Mouse (Mus musculus) erythroid progenitor cell, adult 5-6 weeks (primary cell): ENCODE results near the gene Gria3. TPM values are rescaled to one million over a fixed set of nuclear protein-coding genes. Genes with fewer than 3 reads are reported as not detected.

ENCODE experiments used
- ATAC-seq: replicated peaks from 2 replicates; pipeline ENCODE4 v1.8.0; 2016; ENCODE audit warnings: moderate number of reproducible peaks, mild to moderate bottlenecking, moderate TSS enrichment, inconsistent platforms; ENCODE audit not compliant: poor library complexity, low FRiP score, severe bottlenecking
- total RNA-seq, 2 experiments: library from RNA; stranded (forward) in 1 of 2; stranded (reverse) in 1 of 2; fragments of 150-400 nt in 1 of 2; fragments of 186-747, 209-891 nt in 1 of 2; gene quantifications; 2 replicates each; pipeline versions ENCODE4 v1.2.3 to v1.2.4; 2015 to 2017; ENCODE audit warnings: low replicate concordance in 2 of 2

Gene Gria3
- total RNA-seq (2015; ENCODE audit: low replicate concordance) (3.8 and 9.0 TPM in 2 replicates), total RNA-seq (2017; ENCODE audit: low replicate concordance) (1.9 and 3.2 TPM in 2 replicates)

DNA sequence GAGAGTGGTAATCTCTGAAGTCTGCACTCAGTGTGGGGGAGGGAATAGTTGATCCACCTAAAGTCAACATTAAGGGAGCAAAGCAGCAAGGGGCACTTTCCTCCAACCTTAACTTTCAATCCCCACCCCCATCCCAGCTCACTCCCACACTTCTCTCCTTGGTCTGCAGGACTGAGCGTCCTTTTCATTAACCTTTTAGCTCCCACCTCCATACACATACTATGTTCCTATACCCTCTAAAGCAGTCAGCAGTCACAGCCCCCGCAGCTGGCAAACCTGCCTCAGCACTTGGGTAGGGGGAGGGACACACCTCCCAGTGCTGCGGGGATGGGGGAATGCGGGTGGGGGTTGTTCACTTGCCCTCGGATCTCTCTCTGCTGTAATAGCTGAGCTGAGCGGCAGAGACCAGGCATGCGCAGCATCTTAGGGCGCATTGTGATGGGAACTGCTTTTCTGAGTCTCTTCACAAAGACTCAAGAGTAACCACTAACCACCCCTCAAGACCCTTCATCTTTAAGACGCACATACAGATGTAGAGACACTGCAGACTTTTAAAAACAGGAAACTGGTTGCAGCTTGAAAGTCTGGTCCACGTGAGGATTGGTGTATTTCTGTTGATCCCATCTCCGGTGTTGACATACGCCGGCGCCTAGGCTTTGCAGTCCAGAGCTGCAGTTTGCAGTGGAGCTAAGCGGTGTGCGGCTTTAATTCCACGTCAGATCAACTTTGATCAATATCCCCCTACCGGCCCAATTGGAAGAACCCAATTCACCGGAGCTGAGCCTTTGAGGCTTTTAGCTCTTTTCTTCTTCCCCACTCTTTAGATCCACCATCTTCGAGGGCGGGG, at the start of gene Gria3:
Gene Gria3 (plus strand): TSS at position 797 of the 847 bp plus-strand sequence.
- ATAC-seq, result no peak

DNA sequence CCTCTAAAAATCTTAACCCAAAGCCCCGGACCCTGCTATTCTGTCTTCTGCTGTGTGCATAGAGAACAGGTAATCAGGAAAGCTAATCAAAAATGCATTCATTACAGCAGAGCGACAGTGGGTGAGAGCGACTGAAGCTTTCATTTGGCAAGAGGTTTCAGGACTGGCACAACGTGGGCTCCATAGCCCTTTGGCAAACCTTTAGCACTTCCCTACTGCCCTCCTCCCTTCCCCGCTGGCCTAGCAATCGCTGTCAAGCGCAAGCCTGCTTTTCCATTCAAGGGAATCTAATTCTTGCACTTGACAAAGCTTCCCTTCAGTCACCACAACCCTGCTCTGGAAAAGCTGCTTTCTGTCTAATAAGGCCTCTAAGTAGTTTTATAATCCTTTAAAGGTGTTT, 13.6 kb upstream of the Gria3 start:
- ATAC-seq, result no peak

DNA sequence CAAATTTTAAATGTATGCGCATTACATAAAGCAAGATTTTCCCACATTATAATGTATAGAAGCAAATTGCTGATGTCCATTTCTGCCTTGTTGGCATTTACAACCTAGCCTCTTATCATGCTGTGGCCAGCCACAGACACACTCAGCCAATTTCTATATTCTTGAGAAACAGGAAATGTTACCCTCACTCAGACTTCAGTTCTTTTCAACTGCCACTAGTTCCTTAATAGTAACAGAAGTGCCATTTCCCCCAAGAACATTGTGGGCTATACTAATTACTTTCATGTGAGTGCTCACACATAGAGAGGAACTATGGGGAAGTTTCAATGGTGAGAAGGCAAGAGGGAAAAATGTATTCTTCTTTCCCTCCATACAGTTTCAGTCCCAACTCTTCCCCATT, 11.6 kb upstream of the Gria3 start:
- no peak for ATAC-seq

DNA sequence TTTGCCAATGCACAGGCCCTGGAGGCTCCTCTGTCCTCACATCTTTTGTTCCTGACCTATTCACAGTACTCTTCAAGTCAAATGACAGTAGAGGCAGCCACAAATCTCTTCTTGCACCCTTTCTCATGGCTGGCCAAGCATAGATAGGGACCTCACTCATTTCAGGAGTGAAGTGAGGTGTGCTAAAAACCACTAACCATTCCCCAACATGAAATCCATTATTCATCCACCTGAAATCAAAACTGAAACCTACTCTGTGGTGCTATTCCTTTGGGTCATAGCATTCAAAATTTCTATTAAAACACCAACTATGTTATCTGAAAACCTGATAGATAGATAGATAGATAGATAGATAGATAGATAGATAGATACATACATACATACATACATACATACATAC, 2.2 kb upstream of the Gria3 start:
- ATAC-seq, result no peak

DNA sequence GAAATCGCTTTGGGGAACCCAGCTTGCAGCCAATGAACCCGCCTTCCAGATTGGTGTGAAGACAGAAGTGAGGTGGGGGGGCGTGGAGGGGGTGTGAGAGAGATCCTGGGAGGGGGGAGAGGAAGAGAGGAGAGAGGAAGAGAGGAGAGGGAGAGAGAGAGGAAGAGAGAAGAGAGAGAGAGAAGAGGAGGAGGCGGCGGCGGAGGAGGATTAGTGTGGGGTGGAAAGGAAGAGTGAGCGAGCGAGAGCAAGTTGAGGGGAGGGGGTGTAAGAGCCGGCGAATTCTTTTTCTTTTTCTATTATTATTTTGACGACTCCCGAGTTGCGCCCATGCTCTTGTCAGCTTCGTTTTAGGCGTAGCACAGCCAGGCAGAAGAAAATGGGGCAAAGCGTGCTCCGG, 532 bp downstream of the Gria3 start:
- no peak for ATAC-seq

DNA sequence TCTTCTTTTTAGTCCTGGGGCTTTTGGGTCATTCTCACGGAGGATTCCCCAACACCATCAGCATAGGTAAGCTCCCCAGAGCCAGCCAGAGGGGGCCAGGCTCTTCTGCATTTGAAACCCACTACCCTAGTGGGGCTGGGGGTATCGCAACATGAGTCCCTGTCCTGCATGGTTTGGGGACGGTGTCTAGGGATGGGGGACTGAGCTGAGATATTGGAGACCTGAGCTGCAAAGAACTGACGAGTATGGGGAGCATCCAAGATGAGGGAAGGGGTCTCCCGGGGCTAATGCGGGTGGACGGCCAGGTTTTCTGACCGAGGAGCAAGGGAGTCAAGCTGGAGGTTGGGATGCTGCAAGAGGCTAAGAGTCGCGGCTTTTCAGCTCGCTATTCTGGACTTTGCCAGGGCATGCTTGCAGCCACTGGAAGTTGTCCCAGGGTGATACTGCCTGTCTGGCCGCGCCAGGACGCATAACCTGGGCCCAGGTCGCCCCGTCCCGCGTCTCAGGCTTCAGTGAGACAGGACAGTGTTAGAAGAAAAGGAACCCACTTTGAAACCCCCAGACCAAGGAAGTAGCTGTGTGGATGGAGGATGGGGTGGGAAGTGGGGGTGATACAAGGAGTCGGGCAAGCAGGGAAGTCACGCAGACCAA, 1.1 kb downstream of the Gria3 start:
- no peak for ATAC-seq

DNA sequence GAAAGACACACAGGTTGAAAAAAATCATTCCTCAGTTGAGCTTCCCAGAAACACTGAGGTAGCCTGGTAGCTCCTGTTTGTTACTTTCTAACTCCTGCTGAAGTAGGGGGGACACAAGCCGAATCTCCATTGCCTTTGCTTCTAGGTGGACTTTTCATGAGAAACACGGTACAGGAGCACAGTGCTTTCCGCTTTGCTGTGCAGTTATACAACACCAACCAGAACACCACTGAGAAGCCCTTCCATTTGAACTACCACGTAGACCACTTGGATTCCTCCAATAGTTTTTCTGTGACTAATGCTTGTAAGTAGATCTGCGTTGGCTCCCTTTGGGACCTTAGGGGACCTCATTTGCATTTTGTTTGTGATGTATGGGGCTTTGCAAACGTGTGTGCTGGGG, 2.0 kb downstream of the Gria3 start:
- ATAC-seq, result no peak

DNA sequence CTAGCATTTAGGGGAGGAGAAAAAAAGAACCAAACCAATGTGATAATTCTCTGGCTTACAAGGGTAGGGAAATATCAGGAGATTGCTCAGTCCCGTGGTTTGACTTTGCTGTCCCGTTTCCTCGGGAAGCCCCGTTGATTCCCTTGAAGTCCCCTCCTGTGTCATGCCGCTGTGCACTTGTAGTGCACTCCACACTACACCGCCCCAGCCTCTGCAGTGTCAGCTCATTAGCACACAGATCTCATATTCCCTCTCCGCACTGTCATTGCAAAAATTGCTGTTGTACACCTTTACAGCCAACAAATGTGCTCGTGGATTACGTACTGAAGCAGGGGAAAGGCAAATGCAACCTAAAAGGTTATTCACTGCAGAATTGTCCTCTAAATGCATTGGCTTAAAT, 5.6 kb downstream of the Gria3 start:
- no peak for ATAC-seq

DNA sequence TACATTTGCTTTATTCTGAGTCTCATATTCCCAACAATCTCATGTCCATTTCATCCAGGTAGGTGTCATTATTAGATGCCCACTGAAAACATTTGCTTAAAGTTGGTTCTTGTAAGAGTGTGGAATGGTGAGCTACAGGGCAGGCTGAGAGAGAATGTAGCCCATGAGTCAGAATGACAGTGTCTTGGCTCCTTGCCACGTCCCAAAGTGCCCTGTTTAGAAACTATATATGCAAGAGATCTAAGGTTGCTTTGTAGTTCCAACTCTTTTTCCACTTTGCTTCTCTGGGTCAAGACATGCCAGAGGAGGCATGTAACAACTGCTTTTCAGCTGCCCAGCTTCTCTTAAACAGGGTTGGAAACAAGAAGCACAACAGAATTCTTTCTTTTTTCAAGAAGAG, 9.1 kb downstream of the Gria3 start:
- no peak for ATAC-seq

DNA sequence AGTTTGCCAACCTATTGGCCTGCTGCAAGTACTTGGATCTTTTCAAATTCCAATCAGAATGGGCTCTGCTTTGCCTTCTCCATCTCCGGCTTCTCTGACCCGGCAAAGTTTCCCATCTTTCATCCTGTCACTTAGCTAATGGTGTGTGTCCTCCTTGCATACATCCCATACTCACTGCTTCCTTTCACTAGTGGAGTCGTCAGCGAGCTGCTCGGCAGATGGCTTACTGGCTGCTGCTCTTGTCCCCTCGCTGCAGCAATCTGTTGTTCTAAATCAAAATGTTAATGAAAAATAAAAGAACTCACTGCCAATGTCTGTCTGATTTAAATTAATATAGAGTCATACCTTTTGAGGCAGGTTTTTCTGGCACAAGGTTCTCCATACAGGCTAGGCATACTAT, 25.0 kb downstream of the Gria3 start:
- ATAC-seq, result no peak

DNA sequence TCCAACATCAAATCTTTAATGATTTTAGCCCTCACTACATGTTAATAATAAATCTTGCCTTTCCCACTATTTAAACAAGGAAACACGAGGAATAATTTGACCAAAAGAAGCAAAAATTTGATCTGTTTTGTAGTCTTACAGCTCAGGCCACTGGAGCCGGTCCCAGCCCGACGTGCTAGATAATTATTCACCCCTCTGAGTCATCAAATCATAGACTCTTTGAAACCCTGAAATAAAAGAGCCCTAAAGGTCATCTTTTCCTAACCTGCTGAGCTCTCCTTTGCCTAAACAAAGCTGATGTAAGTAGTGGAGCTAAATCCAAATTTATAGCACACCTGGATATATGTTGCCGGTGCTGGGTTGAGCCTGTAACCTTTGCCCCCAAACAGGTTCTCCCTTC, 27.4 kb downstream of the Gria3 start:
- no peak for ATAC-seq

DNA sequence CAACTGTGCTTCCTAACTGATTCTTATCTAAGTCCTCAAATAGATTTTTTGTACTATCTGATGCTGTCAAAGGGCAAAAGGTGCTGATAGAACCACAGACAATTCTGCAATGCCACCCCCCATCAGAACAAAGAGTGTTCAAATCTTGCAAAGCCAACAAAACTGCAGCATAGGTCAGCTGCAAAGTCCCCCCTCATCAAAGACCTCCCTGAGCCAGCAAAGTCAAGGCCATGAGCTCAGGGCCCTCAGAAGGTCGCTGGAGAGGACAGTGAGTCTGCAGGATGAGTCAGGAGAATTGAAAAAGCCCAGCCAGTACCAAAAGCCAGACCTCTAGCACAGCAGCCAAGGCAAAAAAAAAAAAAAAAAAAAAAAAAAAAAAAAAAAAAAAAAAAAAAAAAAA, 34.9 kb downstream of the Gria3 start:
- no peak for ATAC-seq

DNA sequence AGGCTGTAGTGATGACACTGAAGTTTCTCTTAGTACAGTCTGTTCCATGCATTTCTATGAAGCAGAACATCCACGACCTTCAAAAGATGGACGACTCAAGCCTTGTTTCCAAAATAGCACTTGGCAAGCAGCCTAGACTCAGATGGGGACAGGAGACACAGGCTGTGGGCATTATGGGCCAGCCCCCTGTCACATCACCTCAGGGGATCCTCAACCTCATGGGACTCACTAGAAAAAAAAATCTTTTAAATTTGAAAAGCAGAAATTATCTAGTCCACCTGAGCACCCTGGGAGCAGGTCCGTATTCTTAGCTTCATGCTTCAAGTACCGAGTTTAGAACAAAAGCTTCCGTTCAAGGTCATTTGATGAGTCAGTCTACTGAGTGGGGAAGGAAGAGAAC, 38.2 kb downstream of the Gria3 start:
- no peak for ATAC-seq

DNA sequence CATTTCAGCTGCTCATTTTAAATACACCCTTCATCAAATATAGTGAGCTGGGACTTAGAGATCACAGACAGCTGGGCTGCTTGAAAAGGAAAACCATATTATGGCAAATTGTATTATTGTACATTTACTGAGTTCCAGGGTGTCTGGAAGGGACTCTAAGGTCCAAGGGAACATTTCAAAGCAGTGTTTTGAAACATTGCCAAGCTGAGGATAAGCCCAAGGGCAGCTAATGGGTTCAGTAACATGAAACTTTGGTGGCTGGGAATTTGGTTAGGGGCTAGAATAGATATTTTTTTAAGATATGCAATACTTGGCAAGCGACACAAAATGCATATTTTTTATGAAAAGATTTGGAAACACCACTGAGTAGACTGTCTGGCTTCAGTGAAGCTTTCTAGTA, 48.2 kb downstream of the Gria3 start:
- no peak for ATAC-seq

DNA sequence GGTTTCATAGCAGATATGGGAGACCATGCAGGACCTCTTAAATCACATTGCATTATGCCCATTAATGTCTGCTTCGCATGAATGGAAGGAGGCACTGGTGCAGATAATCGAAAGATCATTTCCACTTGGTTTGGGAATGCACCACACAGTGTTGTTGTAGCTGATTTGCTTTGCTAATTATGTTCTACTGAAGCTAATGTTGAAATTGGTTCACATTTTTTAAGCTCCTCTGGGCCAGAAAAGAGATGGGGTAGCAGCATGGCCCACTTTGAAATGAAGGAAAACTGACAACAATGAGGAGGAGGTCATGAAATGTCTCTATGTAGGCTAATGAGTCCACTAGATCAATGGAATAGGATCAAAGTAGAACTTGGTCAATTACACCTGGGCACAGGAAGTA, 76.8 kb downstream of the Gria3 start:
- no peak for ATAC-seq

DNA sequence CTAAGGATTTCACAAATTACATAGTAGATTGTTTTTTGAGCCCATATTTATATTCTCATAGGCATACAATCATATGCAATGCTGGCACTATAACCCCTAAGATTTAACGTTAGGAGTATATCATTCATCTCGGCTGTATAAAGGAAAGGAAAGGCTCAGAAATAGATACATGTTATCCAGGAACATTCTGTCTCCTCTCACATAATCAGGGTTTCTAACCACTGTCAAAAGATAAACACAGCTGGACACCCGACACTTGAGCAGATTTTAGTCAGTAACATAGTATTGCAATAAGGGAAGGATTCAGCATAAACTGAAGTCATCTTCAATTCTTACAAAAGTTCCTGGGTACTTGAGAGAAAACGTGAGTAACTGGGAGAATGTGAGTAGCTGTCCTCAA, 95.9 kb downstream of the Gria3 start:
- ATAC-seq, result no peak

DNA sequence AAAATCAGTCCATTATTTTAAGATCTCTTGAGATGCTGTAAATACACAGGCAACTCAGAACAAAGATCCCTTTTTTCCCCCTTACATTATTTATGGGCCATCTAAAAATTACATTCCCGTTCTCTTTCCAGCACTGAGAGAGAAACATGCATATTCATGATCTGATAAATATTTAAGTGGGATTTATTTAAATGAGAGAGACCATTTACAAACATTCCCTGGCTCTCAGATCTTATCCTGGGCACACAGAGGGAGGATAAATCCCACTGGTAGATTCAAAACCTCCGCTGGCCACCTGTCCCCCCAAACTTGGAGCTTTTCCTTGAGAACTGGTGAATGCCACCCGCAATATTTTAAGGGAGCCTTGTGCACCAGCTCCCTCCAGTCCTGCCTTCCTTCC, 104.7 kb downstream of the Gria3 start:
- no peak for ATAC-seq

DNA sequence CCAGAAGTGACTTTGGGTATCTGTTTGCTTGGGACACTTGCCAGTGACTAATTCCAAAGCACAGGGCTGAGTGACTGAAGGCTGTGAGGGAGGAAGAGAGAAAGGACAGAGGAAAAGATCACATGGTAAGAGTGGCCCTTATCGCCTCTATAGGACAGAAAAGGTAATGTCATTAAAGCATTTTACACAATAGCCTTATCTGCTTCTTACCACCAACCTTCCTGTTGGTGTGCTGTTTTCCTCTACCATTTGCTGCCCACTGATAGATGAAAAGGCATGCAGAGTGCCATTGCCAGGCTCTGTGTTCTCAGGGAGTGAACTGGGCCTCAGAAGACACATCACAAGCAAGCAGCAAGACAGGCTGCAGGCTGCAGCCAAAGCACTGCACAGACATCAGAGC, 107.3 kb downstream of the Gria3 start:
- no peak for ATAC-seq

DNA sequence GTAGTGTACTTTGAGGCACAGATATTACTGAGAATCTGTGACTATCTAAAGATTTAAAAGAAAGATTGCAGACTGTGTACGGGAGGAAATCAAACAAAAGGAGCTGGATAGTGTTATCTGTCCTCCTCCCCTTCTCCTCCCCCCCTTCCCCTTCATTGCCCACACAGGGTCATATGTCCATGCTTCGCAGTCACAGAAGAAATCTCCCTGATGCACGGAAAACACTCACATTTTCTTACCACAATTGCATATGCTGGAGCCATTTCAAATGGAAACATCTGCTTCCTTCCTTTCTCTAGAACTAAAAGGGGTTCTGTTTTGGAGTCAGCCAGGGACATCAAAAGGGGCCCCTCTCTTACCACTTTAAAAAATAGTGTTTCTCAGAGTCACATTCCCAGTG, 114.3 kb downstream of the Gria3 start:
- ATAC-seq, result no peak

DNA sequence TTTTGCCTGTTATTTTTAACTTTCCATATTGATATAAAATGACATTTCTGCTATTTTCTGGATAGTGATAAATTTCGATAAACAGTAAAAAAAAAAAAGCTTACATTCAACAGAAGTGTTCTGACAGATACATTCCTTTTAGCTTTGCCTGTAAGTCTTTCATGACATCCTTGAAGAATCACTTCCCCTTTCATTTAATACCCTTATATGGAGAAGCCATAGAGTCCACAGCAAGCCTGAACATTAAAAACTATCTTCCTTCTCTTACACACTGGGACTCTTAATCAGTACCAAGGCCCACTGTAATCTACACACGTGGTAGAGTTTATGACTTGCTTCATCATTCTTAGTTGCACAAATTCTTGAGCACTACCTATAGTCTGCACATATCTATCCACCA, 131.9 kb downstream of the Gria3 start:
- no peak for ATAC-seq

DNA sequence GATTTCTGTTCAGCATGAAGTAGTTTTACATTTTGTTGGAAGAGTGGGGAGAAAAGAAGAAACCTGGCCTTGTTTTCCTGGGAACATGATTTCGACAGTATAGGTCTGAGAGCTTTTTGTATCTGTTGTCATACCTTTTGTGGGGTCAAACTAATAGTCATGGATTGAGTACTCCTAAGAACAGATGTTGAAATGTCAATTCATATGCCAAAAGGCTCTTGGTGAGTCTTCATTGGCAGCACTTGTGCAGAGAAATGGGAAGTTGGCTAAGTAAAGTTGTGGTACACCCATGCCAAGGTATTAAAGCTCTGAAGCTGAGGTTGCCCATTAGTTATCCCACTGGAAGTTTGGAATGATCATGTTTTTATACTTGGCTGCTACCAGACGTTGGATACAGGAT, 135.2 kb downstream of the Gria3 start:
- ATAC-seq, result no peak
